Mouse (Mus musculus): ENCODE measurements around the gene Pmp22. TPM values are rescaled to one million over a fixed set of nuclear protein-coding genes. Genes with fewer than 3 reads are reported as not detected.

Pmp22 gene
- polyA plus RNA-seq, 1 experiment: not detected

DNA sequence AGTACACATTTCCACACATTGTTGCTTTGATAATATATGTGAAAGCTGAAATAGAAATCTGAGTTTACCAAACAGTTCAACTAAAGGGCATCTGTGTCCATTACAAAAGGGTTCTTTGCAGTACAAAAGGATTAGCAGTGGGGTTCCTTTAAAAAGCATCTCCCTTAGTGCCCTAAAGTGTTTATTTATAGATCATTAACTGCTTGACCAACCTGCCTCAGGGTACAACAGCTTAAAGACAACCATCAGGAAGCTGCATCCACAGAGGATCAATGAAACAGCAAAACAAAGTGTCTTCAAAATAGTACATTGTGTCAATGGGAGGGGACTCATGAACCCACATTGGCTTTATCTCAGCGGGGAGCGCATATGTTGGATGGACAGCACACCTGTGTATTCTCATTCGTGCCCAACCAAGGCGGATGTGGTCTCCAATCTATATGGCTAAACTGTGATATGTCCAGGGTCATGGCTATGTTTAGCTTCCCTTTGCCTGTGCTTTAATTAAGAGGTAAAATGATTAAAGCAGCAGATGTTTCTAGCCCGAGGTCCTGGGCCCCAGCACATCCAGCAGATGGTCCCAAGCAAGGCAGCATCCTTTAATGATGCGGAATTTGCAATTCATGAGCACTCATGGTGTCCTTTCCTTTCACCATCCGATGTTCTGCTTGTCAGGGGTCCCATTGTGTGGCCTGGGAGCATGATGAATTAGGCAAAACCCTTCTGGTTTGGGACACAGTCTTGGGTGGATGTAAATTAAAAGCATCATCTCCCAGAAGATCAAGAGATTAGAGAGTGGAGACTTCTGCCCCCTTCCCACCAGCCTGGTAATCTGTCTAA, 51.7 kb downstream of the Pmp22 start:
- Histone ChIP-seq H3K27ac (ENCODE audit: insufficient read depth, low read depth, low read length) (no peak overlapping the region), H3K4me3 (ENCODE audit: insufficient read depth, low read depth, low read length) (no peak overlapping the region), H3K4me1 (ENCODE audit: control insufficient read depth, insufficient read depth, low read length) (0 out of 2 replicates have a peak, but pooled peaks cover 5% of the 10 kb centered on the region)
- WGBS: 65% methylated on average over 7 of the region's 7 CpGs
- TF ChIP-seq CTCF (IDR thresholded peaks at IDR 0.05; ENCODE audit: insufficient read depth, low read depth, low read length): no peak
- TF ChIP-seq POLR2A (IDR thresholded peaks at IDR 0.05; ENCODE audit: insufficient read depth, low read depth, low read length): no peak

DNA sequence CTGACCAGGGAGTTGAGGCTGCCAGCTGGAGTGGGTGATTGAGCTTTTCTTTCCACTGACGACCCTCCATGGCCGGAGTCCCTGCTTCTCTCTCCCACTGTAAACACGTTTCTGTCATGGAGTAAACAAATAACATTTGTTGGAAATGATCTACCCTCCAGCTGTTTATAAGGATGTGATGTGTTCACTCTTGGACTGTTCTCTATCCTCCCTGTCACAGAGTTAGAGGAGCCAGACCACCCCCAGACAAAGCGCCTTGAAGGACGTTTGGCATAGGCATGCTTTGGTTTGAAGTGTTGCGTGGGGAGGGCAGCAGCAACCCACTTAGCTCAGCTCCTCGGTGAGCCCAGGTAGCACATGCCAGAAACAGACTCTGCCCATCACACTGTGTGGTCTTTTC, 60.0 kb downstream of the Pmp22 start:
- H3K4me3 ChIP-seq (ENCODE audit: insufficient read depth, low read depth, low read length): no peak overlapping the region
- WGBS: 77% methylated on average over 7 of the region's 7 CpGs
- H3K4me1 ChIP-seq (ENCODE audit: control insufficient read depth, insufficient read depth, low read length): no peaks in the 10 kb centered on the region
- TF ChIP-seq POLR2A (IDR thresholded peaks at IDR 0.05; ENCODE audit: insufficient read depth, low read depth, low read length) (no peak), CTCF (IDR thresholded peaks at IDR 0.05; ENCODE audit: insufficient read depth, low read depth, low read length) (no peak)
- H3K27ac ChIP-seq (ENCODE audit: insufficient read depth, low read depth, low read length): no peak overlapping the region

DNA sequence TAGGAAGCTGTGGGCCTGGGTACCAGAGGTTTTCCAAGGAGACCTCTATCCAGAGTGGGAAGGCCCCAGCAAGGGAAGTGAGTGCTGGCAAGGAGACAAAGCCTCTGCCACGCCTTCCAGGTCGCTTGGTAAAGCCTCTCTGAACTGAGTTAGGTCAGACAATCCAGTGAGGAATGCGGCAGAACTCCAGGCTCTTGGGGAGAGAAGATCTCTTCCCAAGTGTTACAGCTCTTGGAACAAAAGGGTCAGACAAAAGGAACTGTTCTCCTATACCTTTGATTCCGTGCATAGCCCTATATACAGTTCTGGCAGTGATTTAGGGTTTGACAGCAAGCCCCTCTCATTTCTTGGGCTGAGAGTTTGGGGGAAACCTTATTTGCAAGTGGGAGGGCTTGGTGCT, 69.3 kb downstream of the Pmp22 start:
- TF ChIP-seq POLR2A (IDR thresholded peaks at IDR 0.05; ENCODE audit: insufficient read depth, low read depth, low read length) (no peak), CTCF (IDR thresholded peaks at IDR 0.05; ENCODE audit: insufficient read depth, low read depth, low read length) (no peak)
- Histone ChIP-seq H3K27ac (ENCODE audit: insufficient read depth, low read depth, low read length) (no peak overlapping the region), H3K4me3 (ENCODE audit: insufficient read depth, low read depth, low read length) (no peak overlapping the region), H3K4me1 (ENCODE audit: control insufficient read depth, insufficient read depth, low read length) (no peaks in the 10 kb centered on the region)
- WGBS: 59% methylated on average over 4 of the region's 4 CpGs

DNA sequence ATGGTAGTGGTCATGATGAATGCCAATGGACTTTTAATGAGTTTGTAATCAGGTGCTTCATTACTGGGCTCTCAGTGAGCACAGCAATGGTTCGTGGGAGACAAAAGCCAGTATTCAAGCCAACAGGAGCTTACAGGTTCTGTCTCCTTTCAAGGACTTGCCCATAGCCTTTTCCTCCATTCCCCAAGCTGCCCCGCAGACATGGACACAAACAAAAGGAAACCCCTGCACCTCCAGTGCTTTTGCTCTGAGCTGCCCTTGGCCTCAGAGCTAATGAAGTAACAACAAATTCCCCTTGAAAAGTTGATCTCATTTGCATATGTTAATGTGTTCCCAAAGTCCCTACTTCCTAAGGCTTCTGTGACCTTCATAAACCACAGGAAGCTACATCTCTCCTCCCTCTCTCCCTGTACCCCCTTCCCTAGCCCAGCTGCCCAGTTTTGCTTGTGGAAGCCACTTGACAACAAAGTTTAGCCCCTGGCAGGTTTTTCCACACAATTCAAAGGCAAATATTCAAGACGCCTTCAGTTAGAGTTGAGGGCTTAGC, 73.3 kb downstream of the Pmp22 start:
- H3K27ac ChIP-seq (ENCODE audit: insufficient read depth, low read depth, low read length): no peak overlapping the region
- no peaks in the 10 kb centered on the region for H3K4me1 ChIP-seq (ENCODE audit: control insufficient read depth, insufficient read depth, low read length)
- no peak overlapping the region for H3K4me3 ChIP-seq (ENCODE audit: insufficient read depth, low read depth, low read length)
- 45% methylated on average over 3 of the region's 3 CpGs for WGBS
- no peak for TF ChIP-seq CTCF (IDR thresholded peaks at IDR 0.05; ENCODE audit: insufficient read depth, low read depth, low read length)
- no peak for TF ChIP-seq POLR2A (IDR thresholded peaks at IDR 0.05; ENCODE audit: insufficient read depth, low read depth, low read length)

Other genes starting within 250 kb of the Pmp22 start
- not detected in 2 replicates for gene Tvp23b, start 249.5 kb upstream of the Pmp22 start, polyA plus RNA-seq (2012; ENCODE audit: insufficient read depth, insufficient read length, low replicate concordance, missing spikeins)
- not detected in 2 replicates for gene Cdrt4, start 177.8 kb upstream of the Pmp22 start, polyA plus RNA-seq (2012; ENCODE audit: insufficient read depth, insufficient read length, low replicate concordance, missing spikeins)
- gene Tekt3, start 67.3 kb upstream of the Pmp22 start, polyA plus RNA-seq (2012; ENCODE audit: insufficient read depth, insufficient read length, low replicate concordance, missing spikeins): not detected in 2 replicates

Measured in olfactory bulb, adult 2 months (tissue).